Mouse (Mus musculus): ENCODE data around the gene Mbnl1. TPM values are rescaled to one million over a fixed set of nuclear protein-coding genes. Genes with fewer than 3 reads are reported as not detected.
"Not testable (repeated sequence)": the region's sequence is repeated elsewhere in the genome, so short reads cannot be mapped to it uniquely, and the experiment has no call there.

The Mbnl1 gene
- polyA plus RNA-seq, 2 experiments from 2014 or later, result 667 to 875 TPM

- not testable (repeated sequence) for ATAC-seq
These were observed 22.3 kb downstream of the Mbnl1 start for GRCm38 (mm10) chr3:60494774-60495535.

GRCm38 (mm10) chr3:60496197-60496596 lies 23.6 kb downstream of the Mbnl1 start:
- peak; percentile 55 for ATAC-seq

- no peak for ATAC-seq
These were observed 25.5 kb downstream of the Mbnl1 start for GRCm38 (mm10) chr3:60498151-60498550.

GRCm38 (mm10) chr3:60498646-60499045 lies 26.0 kb downstream of the Mbnl1 start:
- no peak for ATAC-seq

- no peak for ATAC-seq
These were observed 26.5 kb downstream of the Mbnl1 start for GRCm38 (mm10) chr3:60499157-60499578.

- ATAC-seq, result no peak
These were observed 27.3 kb downstream of the Mbnl1 start for GRCm38 (mm10) chr3:60499718-60500450.

- peak; percentile 40 for ATAC-seq
These were observed 28.2 kb downstream of the Mbnl1 start for GRCm38 (mm10) chr3:60500571-60501527.

- ATAC-seq, result peak; percentile 55
These were observed 29.0 kb downstream of the Mbnl1 start for GRCm38 (mm10) chr3:60501561-60502151.

- ATAC-seq, result no peak
These were observed 29.7 kb downstream of the Mbnl1 start for GRCm38 (mm10) chr3:60502155-60502987.

GRCm38 (mm10) chr3:60503196-60503595 lies 30.6 kb downstream of the Mbnl1 start:
- ATAC-seq, result no peak

- no peak for ATAC-seq
These were observed 32.3 kb downstream of the Mbnl1 start for GRCm38 (mm10) chr3:60504775-60505430.

- no peak for ATAC-seq
These were observed 34.2 kb downstream of the Mbnl1 start for GRCm38 (mm10) chr3:60506821-60507220.

- no peak for ATAC-seq
These were observed 34.9 kb downstream of the Mbnl1 start for GRCm38 (mm10) chr3:60507496-60507895.

GRCm38 (mm10) chr3:60507979-60508378 lies 35.3 kb downstream of the Mbnl1 start:
- no peak for ATAC-seq

GRCm38 (mm10) chr3:60511197-60511596 lies 38.6 kb downstream of the Mbnl1 start:
- no peak for ATAC-seq

- no peak for ATAC-seq
These were observed 40.7 kb downstream of the Mbnl1 start for GRCm38 (mm10) chr3:60513337-60513736.

- ATAC-seq, result no peak
These were observed 41.1 kb downstream of the Mbnl1 start for GRCm38 (mm10) chr3:60513746-60514145.

GRCm38 (mm10) chr3:60515430-60515829 lies 42.8 kb downstream of the Mbnl1 start:
- ATAC-seq, result no peak

GRCm38 (mm10) chr3:60516054-60516674 lies 43.5 kb downstream of the Mbnl1 start:
- peak; percentile 87 for ATAC-seq

GRCm38 (mm10) chr3:60517234-60517787 lies 44.7 kb downstream of the Mbnl1 start:
- no peak for ATAC-seq

Data from activated CD4-positive, CD25-positive, alpha-beta regulatory T cell, adult 4 months (primary cell).